Mouse (Mus musculus): ENCODE measurements around the gene Ankfn1.

DNA sequence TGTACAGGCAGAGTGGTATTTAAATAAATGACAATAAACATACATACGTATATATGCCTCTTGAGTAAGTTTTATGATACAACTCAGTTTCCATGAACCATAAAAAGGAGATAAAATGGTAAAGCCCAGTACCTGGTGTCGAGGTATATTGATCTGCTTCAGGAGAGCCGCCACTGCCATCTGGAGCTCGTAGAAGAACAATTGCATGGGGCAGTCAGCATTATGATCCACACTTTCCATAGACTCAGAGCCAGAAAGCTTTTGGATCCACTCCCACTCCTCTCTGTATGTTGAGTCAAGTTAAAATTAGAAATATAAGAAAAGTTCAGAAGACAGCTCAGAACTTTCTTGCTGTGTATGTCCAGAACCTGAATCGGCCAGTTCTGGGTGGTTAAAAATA lies 354.8 kb downstream of the Ankfn1 start:
- no peak for TF ChIP-seq CTCF (IDR thresholded peaks at IDR 0.05; ENCODE audit: borderline replicate concordance, insufficient read depth, low read depth, low read length)
- TF ChIP-seq POLR2A (IDR thresholded peaks at IDR 0.05; ENCODE audit: borderline replicate concordance, insufficient read depth, low read length) = no peak

Measured in cerebellum, adult 2 months (tissue).